ENCODE assay signal across 10 mouse cellular contexts in genomic region chr7:105738286-105738685, GRCm38 (mm10). TPM values are rescaled to one million over a fixed set of nuclear protein-coding genes. Genes with fewer than 3 reads are reported as not detected.
DNase-seq lines count a peak whose midpoint lies in the region; ATAC-seq and TF ChIP-seq lines count a peak whose summit lies in the region.
"Had no signal": no experiment of that assay in that cellular context is flagged by ENCODE, and none has a peak within 500 bp of the region (broad histone marks: within the 10 kb centered on the region; RNA-seq: fewer than 3 reads in every experiment).

No protein-coding gene starts in this region.

- H3K4me3 ChIP-seq in heart, embryonic 15.5 days = peak overlapping the region; percentile 86
- peak overlapping the region; percentile 45 for H3K4me3 ChIP-seq in brown adipose tissue, adult 24 weeks (ENCODE audit: insufficient read depth, low read depth, low read length)
- no peak overlapping the region for H3K4me3 ChIP-seq in forebrain, postnatal 0 days (ENCODE audit: low read depth, low read length)
- peak overlapping the region; percentile 92 for H3K4me3 ChIP-seq in liver, embryonic 15.5 days (replicated peaks)

- peaks cover 37% of the 10 kb centered on the region for H3K36me3 ChIP-seq in heart, embryonic 15.5 days
- peaks cover 45% of the 10 kb centered on the region for H3K36me3 ChIP-seq in forebrain, postnatal 0 days (ENCODE audit: insufficient read depth)
- H3K36me3 ChIP-seq in liver, embryonic 15.5 days (replicated peaks) = peaks cover 55% of the 10 kb centered on the region

- no peak for DNase-seq in heart, adult 8-10 months (ENCODE audit: low spot score)
- no peak for DNase-seq in forebrain, postnatal 0 days
- no peak for DNase-seq in T-cell, adult 2 months (ENCODE audit: low spot score)
- DNase-seq in frontal cortex, postnatal 10 days (ENCODE audit: low spot score in 2 of 2) = no peak
- DNase-seq: left cerebral cortex, postnatal 4 days; thymus, postnatal 4 days had no signal

- no peaks in the 10 kb centered on the region for H3K9me3 ChIP-seq in heart, embryonic 15.5 days (replicated peaks)
- H3K9me3 ChIP-seq in forebrain, postnatal 0 days (ENCODE audit: low read length) = no peaks in the 10 kb centered on the region
- no peaks in the 10 kb centered on the region for H3K9me3 ChIP-seq in liver, embryonic 15.5 days (replicated peaks)

- peaks cover 40% of the 10 kb centered on the region for H3K4me1 ChIP-seq in heart, embryonic 15.5 days (replicated peaks)
- H3K4me1 ChIP-seq in brown adipose tissue, adult 24 weeks (ENCODE audit: control insufficient read depth, insufficient read depth, insufficient read length, low read length) = peaks cover 6% of the 10 kb centered on the region; the same call in 1 of the 2 replicates
- H3K4me1 ChIP-seq in forebrain, postnatal 0 days (ENCODE audit: insufficient read depth) = peaks cover 9% of the 10 kb centered on the region
- peaks cover 59% of the 10 kb centered on the region for H3K4me1 ChIP-seq in liver, embryonic 15.5 days (replicated peaks)

- no peak for ATAC-seq in heart, embryonic 15.5 days (replicated peaks; ENCODE audit: insufficient number of reproducible peaks, insufficient read depth, low FRiP score, low read depth)
- no peak for ATAC-seq in forebrain, postnatal 0 days
- no peak for ATAC-seq in liver, embryonic 15.5 days (ENCODE audit: insufficient read depth)
- ATAC-seq in monocyte, adult 5-6 weeks (replicated peaks; ENCODE audit: insufficient number of reproducible peaks, low FRiP score, low TSS enrichment, poor library complexity, severe bottlenecking) = no peak

- peak overlapping the region; percentile 94 for H3K9ac ChIP-seq in heart, embryonic 15.5 days
- H3K9ac ChIP-seq in forebrain, postnatal 0 days = no peak overlapping the region
- H3K9ac ChIP-seq in liver, embryonic 15.5 days = peak overlapping the region; percentile 33

- WGBS in heart, embryonic 15.5 days = 27% methylated on average over 2 of the region's 2 CpGs
- 84% methylated on average over 2 of the region's 2 CpGs for WGBS in forebrain, postnatal 0 days
- WGBS in liver, embryonic 15.5 days (ENCODE audit: insufficient replicate concordance) = 21% methylated on average over 2 of the region's 2 CpGs

- peak overlapping the region; percentile 76 for H3K4me2 ChIP-seq in heart, embryonic 15.5 days
- peak overlapping the region; percentile 4; the same call in 1 of the 2 replicates for H3K4me2 ChIP-seq in forebrain, postnatal 0 days (ENCODE audit: low read depth)
- H3K4me2 ChIP-seq in liver, embryonic 15.5 days = peak overlapping the region; percentile 95

- no peak for TF ChIP-seq CTCF in forebrain, postnatal 0 days (IDR thresholded peaks at IDR 0.05; ENCODE audit: low read depth)

- peak overlapping the region; percentile 98 for H3K27ac ChIP-seq in heart, embryonic 15.5 days
- peak overlapping the region; percentile 97 for H3K27ac ChIP-seq in brown adipose tissue, adult 24 weeks (replicated peaks; ENCODE audit: low read depth, low read length)
- no peak overlapping the region for H3K27ac ChIP-seq in forebrain, postnatal 0 days (ENCODE audit: low read depth, low read length)
- peak overlapping the region; percentile 72 for H3K27ac ChIP-seq in liver, embryonic 15.5 days (replicated peaks)

- H3K27me3 ChIP-seq in heart, embryonic 15.5 days = no peaks in the 10 kb centered on the region
- H3K27me3 ChIP-seq in forebrain, postnatal 0 days (ENCODE audit: insufficient read depth, low read length) = no peaks in the 10 kb centered on the region
- H3K27me3 ChIP-seq in liver, embryonic 15.5 days = no peaks in the 10 kb centered on the region

RNA-seq across cellular contexts. Expression of gene Rrp8, which starts 1.1 kb away (rescaled TPM):
- 18.7 and 23.2 TPM in 2 replicates for polyA plus RNA-seq in heart, embryonic 15.5 days (2015; fragmentation: Nextera tagmentation; extraction: Ambion mirVana)
- 10 to 100 TPM in 3 of 4 experiments, 1 to 10 TPM in 1; 8.8 to 10.4 (median 10.2) TPM for total RNA-seq in heart, adult 8-10 months (2022)
- polyA plus RNA-seq in brown adipose tissue, adult 24 weeks (2012; ENCODE audit: insufficient read depth, insufficient read length, missing spikeins) = 5.7 and 11.3 TPM in 2 replicates
- total RNA-seq in forebrain, postnatal 0 days (2014; rRNA removed) = 22.1 and 26.6 TPM in 2 replicates
- 16.0 and 19.1 TPM in 2 replicates for polyA plus RNA-seq in forebrain, postnatal 0 days (2015; fragmentation: Nextera tagmentation; extraction: Ambion mirVana)
- polyA plus RNA-seq in liver, embryonic 15.5 days (2015; fragmentation: Nextera tagmentation; extraction: Ambion mirVana) = 10.7 and 12.6 TPM in 2 replicates
- 9.4 to 15.5 TPM (median 14.7 TPM) in 3 replicates for total RNA-seq in monocyte, adult 5-6 weeks (2017)

RNA-seq across cellular contexts. Expression of gene Ilk, which starts 1.9 kb away (rescaled TPM):
- 354 and 399 TPM in 2 replicates for polyA plus RNA-seq in heart, embryonic 15.5 days (2015; fragmentation: Nextera tagmentation; extraction: Ambion mirVana)
- 10 to 100 TPM; 74.6 to 86.7 (median 79.5) TPM for total RNA-seq in heart, adult 8-10 months (2022)
- polyA plus RNA-seq in brown adipose tissue, adult 24 weeks (2012; ENCODE audit: insufficient read depth, insufficient read length, missing spikeins) = 72.1 and 106 TPM in 2 replicates
- 146 and 157 TPM in 2 replicates for total RNA-seq in forebrain, postnatal 0 days (2014; rRNA removed)
- 159 and 161 TPM in 2 replicates for polyA plus RNA-seq in forebrain, postnatal 0 days (2015; fragmentation: Nextera tagmentation; extraction: Ambion mirVana)
- 120 and 127 TPM in 2 replicates for polyA plus RNA-seq in liver, embryonic 15.5 days (2015; fragmentation: Nextera tagmentation; extraction: Ambion mirVana)
- 105 to 145 TPM (median 128 TPM) in 3 replicates for total RNA-seq in monocyte, adult 5-6 weeks (2017)

RNA-seq across cellular contexts. Expression of gene Taf10, which starts 5.9 kb away (rescaled TPM):
- 90.0 and 105 TPM in 2 replicates for polyA plus RNA-seq in heart, embryonic 15.5 days (2015; fragmentation: Nextera tagmentation; extraction: Ambion mirVana)
- 100 to 1,000 TPM; 102 to 119 (median 112) TPM for total RNA-seq in heart, adult 8-10 months (2022)
- 146 and 163 TPM in 2 replicates for polyA plus RNA-seq in brown adipose tissue, adult 24 weeks (2012; ENCODE audit: insufficient read depth, insufficient read length, missing spikeins)
- total RNA-seq in forebrain, postnatal 0 days (2014; rRNA removed) = 84.6 and 86.5 TPM in 2 replicates
- 99.9 and 108 TPM in 2 replicates for polyA plus RNA-seq in forebrain, postnatal 0 days (2015; fragmentation: Nextera tagmentation; extraction: Ambion mirVana)
- 110 and 117 TPM in 2 replicates for polyA plus RNA-seq in liver, embryonic 15.5 days (2015; fragmentation: Nextera tagmentation; extraction: Ambion mirVana)
- 113 to 187 TPM (median 117 TPM) in 3 replicates for total RNA-seq in monocyte, adult 5-6 weeks (2017)

RNA-seq across cellular contexts. Expression of gene Tpp1, which starts 13.7 kb away (rescaled TPM):
- polyA plus RNA-seq in heart, embryonic 15.5 days (2015; fragmentation: Nextera tagmentation; extraction: Ambion mirVana) = 72.8 and 77.1 TPM in 2 replicates
- total RNA-seq in heart, adult 8-10 months (2022) = 10 to 100 TPM; 39.0 to 57.8 (median 45.5) TPM
- 64.0 and 83.2 TPM in 2 replicates for polyA plus RNA-seq in brown adipose tissue, adult 24 weeks (2012; ENCODE audit: insufficient read depth, insufficient read length, missing spikeins)
- 16.8 and 51.2 TPM in 2 replicates for total RNA-seq in forebrain, postnatal 0 days (2014; rRNA removed)
- polyA plus RNA-seq in forebrain, postnatal 0 days (2015; fragmentation: Nextera tagmentation; extraction: Ambion mirVana) = 38.7 and 40.0 TPM in 2 replicates
- polyA plus RNA-seq in liver, embryonic 15.5 days (2015; fragmentation: Nextera tagmentation; extraction: Ambion mirVana) = 59.4 and 62.5 TPM in 2 replicates
- 13.5 to 25.3 TPM (median 22.9 TPM) in 3 replicates for total RNA-seq in monocyte, adult 5-6 weeks (2017)

RNA-seq across cellular contexts. Expression of gene Dchs1, which starts 49.2 kb away (rescaled TPM):
- polyA plus RNA-seq in heart, embryonic 15.5 days (2015; fragmentation: Nextera tagmentation; extraction: Ambion mirVana) = 3.4 and 5.9 TPM in 2 replicates
- total RNA-seq in heart, adult 8-10 months (2022) = 1 to 10 TPM; 4.3 to 8.7 (median 7.3) TPM
- polyA plus RNA-seq in brown adipose tissue, adult 24 weeks (2012; ENCODE audit: insufficient read depth, insufficient read length, missing spikeins) = 0.55 and 0.71 TPM in 2 replicates
- total RNA-seq in forebrain, postnatal 0 days (2014; rRNA removed) = 62.7 and 98.7 TPM in 2 replicates
- 5.7 and 8.0 TPM in 2 replicates for polyA plus RNA-seq in forebrain, postnatal 0 days (2015; fragmentation: Nextera tagmentation; extraction: Ambion mirVana)
- 0.76 and 0.82 TPM in 2 replicates for polyA plus RNA-seq in liver, embryonic 15.5 days (2015; fragmentation: Nextera tagmentation; extraction: Ambion mirVana)
- total RNA-seq in monocyte, adult 5-6 weeks (2017) = not detected in 3 replicates

Comparison
In these comparisons a context has a peak if more than half of its experiments do, and no peak if none do; other contexts are left out.
1. H3K4me2 ChIP-seq: peak in every context shown above with its lines; median percentile 95 in liver, embryonic 15.5 days; 76 in heart, embryonic 15.5 days; 4 in forebrain, postnatal 0 days.